21 mouse cellular contexts compared by ENCODE assay signal in the genomic region with DNA sequence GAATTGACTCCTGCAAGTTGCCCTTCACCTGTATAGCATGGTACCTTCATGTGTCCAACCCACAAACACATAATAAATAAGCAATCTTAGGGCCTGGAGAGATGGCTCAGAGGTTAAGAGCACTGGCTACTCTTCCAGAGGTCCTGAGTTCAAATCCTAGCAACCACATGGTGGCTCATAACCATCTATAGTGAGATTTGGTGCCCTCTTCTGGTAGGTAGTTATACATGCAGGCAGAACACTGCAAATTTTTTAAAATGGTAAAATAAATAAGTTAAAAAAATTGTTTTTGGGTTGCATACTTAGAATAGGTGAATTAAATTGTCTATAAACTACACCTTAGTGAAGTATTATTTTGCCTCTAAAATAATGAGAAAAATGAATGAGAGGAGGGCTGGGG. TPM values are rescaled to one million over a fixed set of nuclear protein-coding genes. Genes with fewer than 3 reads are reported as not detected.
DNase-seq lines count a peak whose midpoint lies in the region; ATAC-seq and TF ChIP-seq lines count a peak whose summit lies in the region.
"Had no signal": no experiment of that assay in that cellular context is flagged by ENCODE, and none has a peak within 500 bp of the region (broad histone marks: within the 10 kb centered on the region; RNA-seq: fewer than 3 reads in every experiment).

No protein-coding gene starts in this region.

- no peaks in the 10 kb centered on the region for H3K4me1 ChIP-seq in hindbrain, postnatal 0 days (ENCODE audit: insufficient read depth, low read length)
- H3K4me1 ChIP-seq in hindbrain, embryonic 16.5 days (ENCODE audit: control insufficient read depth, insufficient read depth, low read depth, low read length), result no peaks in the 10 kb centered on the region
- no peaks in the 10 kb centered on the region for H3K4me1 ChIP-seq in liver, postnatal 0 days (ENCODE audit: insufficient read depth)
- peaks cover 7% of the 10 kb centered on the region for H3K4me1 ChIP-seq in liver, embryonic 12.5 days
- no peaks in the 10 kb centered on the region for H3K4me1 ChIP-seq in CH12.LX (ENCODE audit: control insufficient read depth in 1 of 2, insufficient read depth in 2 of 2)
- H3K4me1 ChIP-seq: embryonic facial prominence, embryonic 15.5 days; forebrain, embryonic 15.5 days; hindbrain, embryonic 15.5 days; limb, embryonic 12.5 days; midbrain, embryonic 12.5 days had no signal

- TF ChIP-seq POLR2A in CH12.LX (IDR thresholded peaks at IDR 0.05; ENCODE audit: low read depth, low read length), result no peak

- POLR2A ChIA-PET in Patski (lab: Charles Lee), result no interaction called here

- in situ Hi-C loops in CH12.LX (cut with MboI; ENCODE audit: low pct_ligation_motif_present, low pct_unique_long_range_greater_than_20kb, low sequenced_read_pairs) (no loop called here), Patski (cut with MboI; ENCODE audit: low pct_unique_long_range_greater_than_20kb) (no loop called here)

- H3K9me3 ChIP-seq in hindbrain, postnatal 0 days (ENCODE audit: low read length), result no peaks in the 10 kb centered on the region
- no peaks in the 10 kb centered on the region for H3K9me3 ChIP-seq in hindbrain, embryonic 16.5 days (ENCODE audit: control insufficient read depth, low read length)
- H3K9me3 ChIP-seq in liver, postnatal 0 days (ENCODE audit: low read length), result no peaks in the 10 kb centered on the region
- H3K9me3 ChIP-seq in liver, embryonic 12.5 days (replicated peaks), result no peaks in the 10 kb centered on the region
- H3K9me3 ChIP-seq in CH12.LX (replicated peaks; ENCODE audit: low read length), result peaks cover 7% of the 10 kb centered on the region
- H3K9me3 ChIP-seq: embryonic facial prominence, embryonic 15.5 days; forebrain, embryonic 15.5 days; heart, embryonic 15.5 days; hindbrain, embryonic 15.5 days; limb, embryonic 12.5 days; liver, embryonic 13.5 days; midbrain, embryonic 12.5 days had no signal

- TF ChIP-seq CTCF in hindbrain, postnatal 0 days (IDR thresholded peaks at IDR 0.05; ENCODE audit: low read depth), result peak; percentile 15; the same call in 1 of the 2 replicates
- TF ChIP-seq CTCF in liver, postnatal 0 days (IDR thresholded peaks at IDR 0.05; ENCODE audit: low read depth), result peak; percentile 44
- TF ChIP-seq CTCF in CH12.LX (conservative IDR thresholded peaks at IDR 0.05 in 1 of 2, IDR thresholded peaks at IDR 0.05 in 1 of 2; ENCODE audit: low read depth in 2 of 2, low read length in 2 of 2), result peak in 1 of 2 experiments; percentile 47; a peak in 3 of 4 replicates
- peak; percentile 40 for TF ChIP-seq CTCF in Patski (IDR thresholded peaks at IDR 0.05)

- H3K9ac ChIP-seq in hindbrain, postnatal 0 days (replicated peaks; ENCODE audit: low read length), result no peak overlapping the region
- H3K9ac ChIP-seq in hindbrain, embryonic 16.5 days (ENCODE audit: low read depth, low read length), result no peak overlapping the region
- no peak overlapping the region for H3K9ac ChIP-seq in liver, postnatal 0 days (replicated peaks)
- H3K9ac ChIP-seq in liver, embryonic 12.5 days, result no peak overlapping the region
- no peak overlapping the region for H3K9ac ChIP-seq in CH12.LX (ENCODE audit: insufficient read depth, low read depth)
- H3K9ac ChIP-seq: embryonic facial prominence, embryonic 15.5 days; forebrain, embryonic 15.5 days; heart, embryonic 15.5 days; hindbrain, embryonic 15.5 days; limb, embryonic 12.5 days; liver, embryonic 13.5 days; midbrain, embryonic 12.5 days had no signal

- no peak overlapping the region for H3K27ac ChIP-seq in hindbrain, postnatal 0 days
- no peak overlapping the region for H3K27ac ChIP-seq in hindbrain, embryonic 16.5 days (ENCODE audit: low read depth, low read length)
- H3K27ac ChIP-seq in liver, postnatal 0 days (ENCODE audit: low read depth), result no peak overlapping the region
- H3K27ac ChIP-seq in liver, embryonic 12.5 days, result no peak overlapping the region
- no peak overlapping the region for H3K27ac ChIP-seq in CH12.LX (ENCODE audit: insufficient read depth, low read depth)
- H3K27ac ChIP-seq: embryonic facial prominence, embryonic 15.5 days; forebrain, embryonic 15.5 days; heart, embryonic 15.5 days; hindbrain, embryonic 15.5 days; limb, embryonic 12.5 days; liver, embryonic 13.5 days; midbrain, embryonic 12.5 days had no signal

- TF ChIP-seq RAD21 in CH12.LX (IDR thresholded peaks at IDR 0.05; ENCODE audit: low read depth, low read length), result no peak; the same call in none of the 2 replicates

- H3K4me3 ChIP-seq in hindbrain, postnatal 0 days (ENCODE audit: low read length), result no peak overlapping the region
- H3K4me3 ChIP-seq in hindbrain, embryonic 16.5 days (ENCODE audit: low read length), result no peak overlapping the region
- H3K4me3 ChIP-seq in liver, postnatal 0 days (ENCODE audit: low read depth, low read length), result no peak overlapping the region
- H3K4me3 ChIP-seq in liver, embryonic 12.5 days, result no peak overlapping the region
- H3K4me3 ChIP-seq in CH12.LX (replicated peaks in 1 of 3; ENCODE audit: low read depth in 2 of 3, low read length in 2 of 3, poor library complexity in 1 of 3), result no peak overlapping the region
- H3K4me3 ChIP-seq: embryonic facial prominence, embryonic 15.5 days; forebrain, embryonic 15.5 days; heart, embryonic 15.5 days; hindbrain, embryonic 15.5 days; limb, embryonic 12.5 days; liver, embryonic 13.5 days; midbrain, embryonic 12.5 days had no signal

- TF ChIP-seq EP300 in liver, postnatal 0 days (IDR thresholded peaks at IDR 0.05; ENCODE audit: low read depth), result no peak
- TF ChIP-seq EP300 in CH12.LX (IDR thresholded peaks at IDR 0.05; ENCODE audit: low read length), result no peak

- no peak overlapping the region for H3K4me2 ChIP-seq in hindbrain, postnatal 0 days (ENCODE audit: low read depth, low read length)
- H3K4me2 ChIP-seq in hindbrain, embryonic 16.5 days (ENCODE audit: low read length), result no peak overlapping the region
- no peak overlapping the region for H3K4me2 ChIP-seq in liver, postnatal 0 days (ENCODE audit: low read depth, low read length)
- no peak overlapping the region for H3K4me2 ChIP-seq in liver, embryonic 12.5 days
- H3K4me2 ChIP-seq in CH12.LX (ENCODE audit: insufficient read depth, low read depth, poor library complexity, severe bottlenecking), result no peak overlapping the region
- H3K4me2 ChIP-seq: embryonic facial prominence, embryonic 15.5 days; forebrain, embryonic 15.5 days; heart, embryonic 15.5 days; hindbrain, embryonic 15.5 days; limb, embryonic 12.5 days; liver, embryonic 13.5 days; midbrain, embryonic 12.5 days had no signal

- CTCF ChIA-PET in Patski (lab: Charles Lee), result interaction anchor here (1.4 to 1.7 kb wide), 2 partner anchors 29 to 45 kb away, joined by 4 to 12 read pairs; no protein-coding TSS in a partner anchor

- ATAC-seq in hindbrain, postnatal 0 days, result no peak
- no peak for ATAC-seq in hindbrain, embryonic 16.5 days
- ATAC-seq in liver, postnatal 0 days, result no peak
- no peak for ATAC-seq in liver, embryonic 12.5 days
- no peak for ATAC-seq in Patski
- ATAC-seq: forebrain, embryonic 15.5 days had no signal

- DNase-seq in hindbrain, postnatal 0 days (ENCODE audit: low spot score), result no peak
- no peak for DNase-seq in liver, postnatal 0 days
- DNase-seq in CH12.LX (ENCODE audit: extremely low read depth) (no peak), Patski (ENCODE audit: low read depth, low spot score) (no peak)
- DNase-seq in testis, postnatal 10 days (ENCODE audit: low spot score), result no peak
- DNase-seq: adrenal gland, postnatal 25 days; cerebellum, adult 8-10 months; gastrocnemius, postnatal 25 days; kidney, adult 18-20 months; kidney, postnatal 10 days; liver, embryonic 13.5 days had no signal

- dilution Hi-C loops in CH12.LX (cut with MboI; ENCODE audit: extremely low pct_ligation_motif_present, extremely low pct_unique_long_range_greater_than_20kb, low sequenced_read_pairs), result no loop called here

- H3K27me3 ChIP-seq in hindbrain, postnatal 0 days (ENCODE audit: insufficient read depth, low read length), result no peaks in the 10 kb centered on the region
- no peaks in the 10 kb centered on the region for H3K27me3 ChIP-seq in hindbrain, embryonic 16.5 days (replicated peaks; ENCODE audit: control insufficient read depth, insufficient read depth, low read length)
- H3K27me3 ChIP-seq in liver, postnatal 0 days (ENCODE audit: insufficient read depth, low read length), result no peaks in the 10 kb centered on the region
- no peaks in the 10 kb centered on the region for H3K27me3 ChIP-seq in liver, embryonic 12.5 days (replicated peaks)
- H3K27me3 ChIP-seq in CH12.LX (replicated peaks) (no peaks in the 10 kb centered on the region), Patski (no peaks in the 10 kb centered on the region)
- H3K27me3 ChIP-seq: embryonic facial prominence, embryonic 15.5 days; forebrain, embryonic 15.5 days; heart, embryonic 15.5 days; hindbrain, embryonic 15.5 days; limb, embryonic 12.5 days; liver, embryonic 13.5 days; midbrain, embryonic 12.5 days had no signal

- H3K79me2 ChIP-seq in CH12.LX (replicated peaks; ENCODE audit: control insufficient read depth, extremely low read depth, insufficient read depth, poor library complexity, severe bottlenecking), result peaks cover 5% of the 10 kb centered on the region; the same call in 1 of the 2 replicates

- no peaks in the 10 kb centered on the region for H3K36me3 ChIP-seq in hindbrain, postnatal 0 days (ENCODE audit: insufficient read depth, low read length)
- H3K36me3 ChIP-seq in hindbrain, embryonic 16.5 days (ENCODE audit: control insufficient read depth, insufficient read depth, low read length), result no peaks in the 10 kb centered on the region
- H3K36me3 ChIP-seq in liver, postnatal 0 days (replicated peaks; ENCODE audit: insufficient read depth, low read length), result no peaks in the 10 kb centered on the region
- no peaks in the 10 kb centered on the region for H3K36me3 ChIP-seq in liver, embryonic 12.5 days
- peaks cover 40 to 90% of the 10 kb centered on the region in 2 experiments for H3K36me3 ChIP-seq in CH12.LX (replicated peaks in 1 of 2; ENCODE audit: control insufficient read depth in 1 of 2, insufficient read depth in 1 of 2, low read length in 1 of 2)
- H3K36me3 ChIP-seq: embryonic facial prominence, embryonic 15.5 days; forebrain, embryonic 15.5 days; heart, embryonic 15.5 days; hindbrain, embryonic 15.5 days; limb, embryonic 12.5 days; liver, embryonic 13.5 days; midbrain, embryonic 12.5 days had no signal

RNA-seq across cellular contexts. Expression of gene Acsbg1, which starts 30.8 kb away (rescaled TPM):
- total RNA-seq in hindbrain, postnatal 0 days (2014; rRNA removed), result 101 and 106 TPM in 2 replicates
- polyA plus RNA-seq in hindbrain, postnatal 0 days (2015; fragmentation: Nextera tagmentation; extraction: Ambion mirVana), result 57.1 and 67.4 TPM in 2 replicates
- 48.7 and 59.8 TPM in 2 replicates for polyA plus RNA-seq in hindbrain, embryonic 16.5 days (2015; fragmentation: Nextera tagmentation; extraction: Ambion mirVana)
- polyA plus RNA-seq in liver, postnatal 0 days (2015; fragmentation: Nextera tagmentation; extraction: Ambion mirVana), result 0.12 and 0.13 TPM in 2 replicates
- 0.24 and 0.30 TPM in 2 replicates for polyA plus RNA-seq in liver, embryonic 12.5 days (2016; fragmentation: Nextera tagmentation; extraction: Ambion mirVana)
- total RNA-seq in CH12.LX (2012; rRNA removed), result 13.7 and 16.8 TPM in 2 replicates
- 24.0 and 25.8 TPM in 2 replicates for total RNA-seq in CH12.LX (2014; rRNA removed)
- 23.6 and 24.7 TPM in 2 replicates for polyA plus RNA-seq in CH12.LX (2012; ENCODE audit: insufficient read length, low read depth)
- 1.9 TPM for polyA plus RNA-seq in Patski (2021)
- total RNA-seq: common myeloid progenitor, adult 5-6 weeks; hematopoietic stem cell, adult 5-6 weeks had no signal
- polyA plus RNA-seq: heart, embryonic 15.5 days had no signal

RNA-seq across cellular contexts. Expression of gene Idh3a, which starts 44.8 kb away (rescaled TPM):
- 87.8 and 94.2 TPM in 2 replicates for total RNA-seq in hindbrain, postnatal 0 days (2014; rRNA removed)
- polyA plus RNA-seq in hindbrain, postnatal 0 days (2015; fragmentation: Nextera tagmentation; extraction: Ambion mirVana), result 208 and 217 TPM in 2 replicates
- 164 and 191 TPM in 2 replicates for polyA plus RNA-seq in hindbrain, embryonic 16.5 days (2015; fragmentation: Nextera tagmentation; extraction: Ambion mirVana)
- polyA plus RNA-seq in liver, postnatal 0 days (2015; fragmentation: Nextera tagmentation; extraction: Ambion mirVana), result 74.6 and 79.2 TPM in 2 replicates
- polyA plus RNA-seq in liver, embryonic 12.5 days (2016; fragmentation: Nextera tagmentation; extraction: Ambion mirVana), result 142 and 150 TPM in 2 replicates
- total RNA-seq in CH12.LX (2012; rRNA removed) (102 and 135 TPM in 2 replicates), CH12.LX (2014; rRNA removed) (192 and 198 TPM in 2 replicates)
- polyA plus RNA-seq in CH12.LX (2012; ENCODE audit: insufficient read length, low read depth) (178 and 186 TPM in 2 replicates), Patski (2021) (319 TPM)
